Mouse (Mus musculus) layer of hippocampus, adult 2 months (tissue): ENCODE results near the gene Ccdc142. TPM values are rescaled to one million over a fixed set of nuclear protein-coding genes. Genes with fewer than 3 reads are reported as not detected.

Source experiments
- DNase-seq, 2 experiments: peaks; one replicate each; pipeline ENCODE4 v3.0.0; 2022; ENCODE audit warnings: low spot score in 2 of 2
- H3K27ac ChIP-seq: fragments of 200-600 bp; 2 replicates; pipeline ENCODE4 v1.8.1; 2022
- H3K4me3 ChIP-seq: fragments of 200-600 bp; 2 replicates; pipeline ENCODE4 v1.8.1; 2022; ENCODE audit warnings: mild to moderate bottlenecking
- CTCF ChIP-seq: fragments of 200-600 bp; conservative IDR thresholded peaks from 2 replicates; pipeline ENCODE4 v1.8.1; 2022; ENCODE audit warnings: antibody characterized with exemption, mild to moderate bottlenecking, moderate library complexity
- total RNA-seq, 2 experiments: library from RNA; stranded (reverse); gene quantifications; 2 replicates each; pipeline ENCODE4 v1.2.3; 2021

Gene Ccdc142
- total RNA-seq, 2 experiments from 2014 or later: 7.7 to 9.1 TPM

DNA sequence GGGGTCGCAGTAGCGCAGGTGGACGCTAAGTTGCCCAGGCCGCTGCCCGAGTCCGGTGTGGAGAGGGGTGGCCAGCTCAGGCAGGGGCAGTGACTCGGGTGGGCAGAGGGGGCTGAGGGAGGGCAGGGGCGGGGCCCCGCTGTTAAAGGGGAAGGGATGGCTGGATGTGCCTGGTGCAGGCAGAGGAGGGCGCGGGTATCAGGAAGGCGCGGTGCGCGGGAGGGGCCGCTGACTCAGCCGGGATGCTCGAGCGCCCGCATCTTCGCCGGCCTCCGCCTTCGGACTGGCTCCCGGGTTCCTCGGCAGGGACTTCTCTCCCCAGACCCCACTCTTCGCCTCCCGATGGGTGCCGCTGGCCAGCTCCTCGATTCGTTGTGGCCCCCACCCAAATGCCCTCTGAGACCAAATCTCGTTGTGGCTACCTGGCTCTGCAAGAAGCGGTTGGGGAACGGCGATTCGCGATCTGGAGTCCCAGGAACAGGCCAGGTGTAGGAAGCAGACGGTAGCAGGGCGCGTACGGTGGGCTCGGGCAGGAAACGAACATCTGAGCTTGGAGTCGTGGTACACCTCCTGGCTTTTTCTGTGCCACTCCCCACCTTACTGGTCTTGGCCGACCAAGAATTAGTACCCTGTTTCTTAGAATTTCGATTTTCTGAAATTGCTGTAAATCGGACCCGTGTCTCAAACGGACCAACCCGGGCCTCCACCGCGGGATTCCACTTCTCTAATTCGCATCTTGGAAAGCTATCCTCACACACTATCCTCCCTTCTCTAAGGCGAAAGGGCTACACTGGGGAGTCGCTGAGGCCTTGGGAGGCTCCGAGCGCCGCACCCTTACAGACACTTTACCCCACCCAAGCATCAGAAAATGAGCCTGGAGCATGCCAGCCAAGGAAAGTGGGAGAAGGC lies 30.8 kb upstream of the Ccdc142 start:
- Histone ChIP-seq H3K4me3 (no peak overlapping the region), H3K27ac (no peak overlapping the region)
- DNase-seq: no peak
- no peak for TF ChIP-seq CTCF

DNA sequence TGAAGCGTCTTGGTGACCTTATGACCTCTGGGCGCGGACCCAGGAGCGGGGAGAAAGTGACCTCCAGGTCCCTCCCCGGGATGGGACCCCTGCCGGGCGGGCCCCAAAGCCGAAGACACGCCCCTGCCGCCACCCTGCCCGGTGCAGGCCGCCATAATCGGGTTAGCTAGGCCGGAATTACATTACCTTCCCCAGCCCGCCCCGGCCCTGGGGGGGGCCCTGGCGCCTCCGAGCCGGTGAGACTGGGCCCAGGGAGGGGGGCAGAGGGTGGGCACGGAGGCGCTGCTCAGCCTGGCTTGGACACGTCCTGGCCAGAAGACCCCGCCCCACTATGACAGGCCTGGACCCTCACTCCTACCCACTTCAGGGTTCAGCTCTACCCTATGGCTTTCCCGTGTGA lies 30.2 kb upstream of the Ccdc142 start:
- no peak for DNase-seq
- no peak for TF ChIP-seq CTCF
- Histone ChIP-seq H3K27ac (no peak overlapping the region), H3K4me3 (no peak overlapping the region)

DNA sequence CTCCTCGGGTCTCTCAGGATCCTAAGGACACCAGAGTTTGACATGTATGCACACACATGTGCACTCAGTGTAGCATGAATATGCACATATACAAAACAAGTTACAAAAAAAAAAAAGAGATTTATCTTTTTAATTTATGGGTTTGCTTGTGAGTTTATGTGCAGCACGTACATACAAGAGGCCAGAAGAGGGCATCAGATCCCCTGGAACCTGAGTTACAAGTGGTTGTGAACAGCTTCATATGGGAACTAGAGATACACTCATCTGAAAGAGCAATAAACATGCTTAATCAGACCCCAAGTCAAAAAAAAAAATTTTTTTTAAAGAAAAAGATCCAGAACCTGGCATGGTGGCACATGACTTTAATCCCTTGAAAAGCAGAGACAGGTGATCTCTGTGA lies 26.4 kb upstream of the Ccdc142 start:
- Histone ChIP-seq H3K4me3 (no peak overlapping the region), H3K27ac (no peak overlapping the region)
- TF ChIP-seq CTCF: peak; percentile 49
- DNase-seq: no peak

DNA sequence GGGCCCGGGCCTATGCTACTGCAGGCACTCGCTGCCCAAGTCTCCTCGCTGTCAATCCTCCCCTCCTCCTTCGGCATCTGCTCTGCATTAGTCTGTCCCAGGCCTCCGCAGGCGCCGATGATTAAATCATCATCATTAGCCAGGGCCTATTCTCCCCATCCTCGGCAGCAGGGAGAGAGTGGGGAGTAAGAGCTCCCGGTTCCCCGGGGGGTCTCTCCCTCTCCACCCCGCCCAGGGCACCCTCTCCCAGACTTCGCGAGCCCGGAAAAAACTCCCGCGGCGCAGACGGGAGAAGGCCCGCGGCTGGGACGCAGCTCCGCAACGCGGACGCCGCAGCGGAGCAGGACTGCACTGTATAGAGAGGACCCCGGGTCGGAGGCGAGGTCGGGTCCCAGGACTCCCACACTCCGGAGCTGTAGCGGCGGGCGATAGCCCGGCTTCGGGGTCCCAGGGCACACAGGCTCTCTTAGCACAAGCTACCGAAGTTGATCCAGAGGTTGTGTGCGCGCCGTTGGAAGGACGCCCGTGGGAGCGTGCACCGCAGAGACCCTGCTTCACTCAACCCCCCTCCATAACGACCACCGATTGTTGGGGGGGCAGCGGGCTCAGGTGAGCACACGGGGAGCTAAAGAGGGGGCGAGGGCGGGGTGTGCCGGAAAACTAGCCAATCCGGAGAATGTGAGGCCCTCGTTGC lies 23.6 kb upstream of the Ccdc142 start, which contains the start of gene Pcgf1:
Gene Pcgf1, plus strand, starts transcription at position 240 of the 694 bp plus-strand sequence.
- TF ChIP-seq CTCF: no peak

DNA sequence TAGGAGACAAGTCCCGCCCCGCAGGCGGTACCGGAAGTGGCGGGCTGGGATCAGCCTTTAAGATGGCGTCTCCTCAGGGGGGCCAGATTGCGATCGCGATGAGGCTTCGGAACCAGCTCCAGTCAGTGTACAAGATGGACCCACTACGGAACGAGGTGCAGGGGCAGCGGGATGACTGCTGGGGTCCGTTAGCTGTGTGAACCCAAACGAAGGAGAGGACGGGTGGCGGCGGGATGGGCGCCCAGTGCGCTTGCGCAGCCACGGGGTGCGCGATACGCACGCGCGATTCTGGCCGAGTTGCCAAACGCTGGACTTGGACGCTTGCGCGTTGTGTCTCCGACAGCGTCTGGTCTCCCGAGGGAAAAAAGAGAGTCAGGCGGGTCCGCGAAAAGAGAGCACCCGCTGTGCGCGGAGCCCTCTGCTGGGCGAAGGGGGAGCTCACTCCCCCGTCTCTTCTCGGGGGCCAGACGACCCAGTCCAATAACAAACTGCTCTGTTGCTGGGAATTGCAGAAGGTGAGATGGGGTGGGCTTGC lies 23.0 kb upstream of the Ccdc142 start:
- peak overlapping the region; percentile 99 for H3K27ac ChIP-seq
- peak; percentile 82 for TF ChIP-seq CTCF
- H3K4me3 ChIP-seq: peak overlapping the region; percentile 95
- DNase-seq: peak; percentile 97 to 100

More for the DNA sequence above, 23.6 kb upstream of the Ccdc142 start, which contains the start of gene Pcgf1:
- H3K27ac ChIP-seq: peak within 1 kb of the TSS; percentile 99
- peak within 1 kb of the TSS; percentile 95 for H3K4me3 ChIP-seq
- DNase-seq: peak; percentile 19 to 60

DNA sequence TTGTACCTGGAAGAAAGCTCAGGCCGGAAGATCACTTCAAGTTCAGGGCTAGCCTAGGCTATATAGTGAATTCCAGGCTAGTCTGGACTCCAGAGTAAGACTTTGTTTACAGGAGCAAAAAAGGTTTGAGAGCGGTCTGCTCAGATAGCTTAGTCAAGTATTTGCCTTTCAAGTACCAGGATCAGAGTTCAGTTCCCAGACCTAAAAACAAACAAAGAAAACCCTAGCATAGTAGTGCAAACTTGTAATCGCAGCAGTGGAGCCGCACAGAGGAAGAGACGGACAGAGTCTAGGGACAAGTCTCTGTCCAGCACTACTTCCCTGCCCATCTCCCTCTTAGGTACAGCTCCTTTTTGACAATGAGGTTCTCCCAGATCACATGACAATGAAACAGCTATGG lies 21.2 kb upstream of the Ccdc142 start:
- TF ChIP-seq CTCF: no peak
- no peak overlapping the region for H3K27ac ChIP-seq
- no peak for DNase-seq
- no peak overlapping the region for H3K4me3 ChIP-seq

DNA sequence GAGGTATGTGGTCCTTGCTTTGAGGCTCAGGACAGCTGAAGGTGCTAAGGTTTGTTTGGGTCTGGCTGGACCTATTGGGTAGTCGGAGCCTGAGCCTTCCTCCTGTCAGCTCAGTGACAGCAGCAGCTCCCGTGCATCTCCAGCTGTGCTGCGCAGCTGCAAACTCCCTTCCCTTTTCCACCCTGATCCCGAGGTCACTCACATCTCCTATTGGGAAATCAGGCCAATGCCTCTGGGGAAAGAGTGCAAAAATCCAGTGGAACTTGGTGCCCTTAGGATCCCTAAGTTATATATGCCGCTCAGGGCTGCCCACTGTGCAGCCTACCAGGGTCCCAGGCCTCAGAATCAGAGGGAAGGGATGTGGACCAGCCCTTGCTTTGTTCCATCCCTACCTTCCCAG lies 17.9 kb upstream of the Ccdc142 start:
- DNase-seq: no peak
- no peak for TF ChIP-seq CTCF

DNA sequence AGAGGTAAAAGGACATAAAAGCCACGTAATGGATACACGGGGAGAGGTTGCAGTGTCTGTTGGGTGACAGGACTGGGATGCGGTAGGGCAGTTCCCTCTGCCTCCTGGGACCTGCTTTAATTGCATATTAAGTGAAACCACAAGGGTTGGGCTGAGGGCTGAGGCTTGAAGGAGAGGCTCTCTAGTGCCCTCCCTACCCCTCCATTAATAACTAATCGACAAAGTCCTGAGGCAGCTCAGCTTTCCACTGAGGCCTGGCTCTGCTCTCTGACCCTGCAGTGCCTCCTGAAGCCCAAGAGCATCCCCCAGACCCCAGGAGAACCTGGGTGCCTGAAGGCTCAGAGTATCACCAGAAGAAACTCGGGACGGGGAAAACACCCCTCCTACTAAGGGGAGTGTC lies 16.9 kb upstream of the Ccdc142 start:
- no peak overlapping the region for H3K27ac ChIP-seq
- no peak overlapping the region for H3K4me3 ChIP-seq
- DNase-seq: no peak
- TF ChIP-seq CTCF: no peak

More for the DNA sequence above, 17.9 kb upstream of the Ccdc142 start:
- Histone ChIP-seq H3K4me3 (no peak overlapping the region), H3K27ac (no peak overlapping the region)

DNA sequence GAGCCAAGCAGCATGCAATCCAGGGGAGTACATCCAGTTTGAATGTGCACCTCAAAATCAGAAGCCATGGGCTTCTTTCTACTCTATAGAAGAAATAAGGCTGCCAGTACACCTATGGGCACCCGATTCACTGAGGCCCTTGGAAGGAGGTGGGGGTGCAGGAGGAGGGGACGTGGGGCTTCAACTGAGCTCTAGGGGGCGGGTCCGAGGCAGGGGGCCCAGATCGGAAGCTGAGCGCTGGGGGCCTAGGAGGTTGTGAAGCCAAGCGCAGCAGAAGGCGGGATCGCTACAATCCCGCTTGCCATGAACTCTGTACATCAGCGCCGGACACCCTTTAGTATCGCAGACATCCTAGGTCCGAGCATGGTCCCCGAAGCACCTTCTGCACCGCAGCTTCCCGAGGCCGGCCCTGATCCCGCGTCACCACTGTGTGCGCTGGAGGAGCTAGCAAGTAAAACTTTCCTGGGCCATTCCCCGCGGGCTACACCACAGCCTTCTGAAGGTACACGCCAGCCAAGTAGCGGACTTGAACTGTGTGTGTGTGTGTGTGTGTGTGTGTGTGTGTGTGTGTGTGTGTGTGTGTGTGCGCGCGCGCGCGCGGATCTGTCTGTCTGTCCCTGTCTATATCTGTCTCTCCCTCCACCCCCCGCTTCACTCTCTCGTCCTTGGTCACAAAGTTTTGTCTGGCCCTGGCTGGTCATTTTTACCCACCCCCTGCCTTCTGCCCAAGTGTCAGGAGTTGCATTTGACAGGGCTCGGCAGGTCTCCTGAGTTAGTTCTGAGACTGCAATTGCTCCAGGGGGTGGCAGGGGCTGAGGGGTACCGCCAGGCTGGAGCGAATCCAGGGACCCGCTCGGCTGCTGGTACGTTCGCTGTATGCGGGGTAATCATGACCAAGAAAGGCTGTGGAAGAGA lies 15.0 kb upstream of the Ccdc142 start, which contains the start of gene Lbx2:
Gene Lbx2, plus strand, starts transcription at position 247 of the 915 bp plus-strand sequence.
- H3K27ac ChIP-seq: no peak within 1 kb of the TSS
- TF ChIP-seq CTCF: no peak
- no peak for DNase-seq
- no peak within 1 kb of the TSS; the same call in 1 of the 2 replicates for H3K4me3 ChIP-seq

DNA sequence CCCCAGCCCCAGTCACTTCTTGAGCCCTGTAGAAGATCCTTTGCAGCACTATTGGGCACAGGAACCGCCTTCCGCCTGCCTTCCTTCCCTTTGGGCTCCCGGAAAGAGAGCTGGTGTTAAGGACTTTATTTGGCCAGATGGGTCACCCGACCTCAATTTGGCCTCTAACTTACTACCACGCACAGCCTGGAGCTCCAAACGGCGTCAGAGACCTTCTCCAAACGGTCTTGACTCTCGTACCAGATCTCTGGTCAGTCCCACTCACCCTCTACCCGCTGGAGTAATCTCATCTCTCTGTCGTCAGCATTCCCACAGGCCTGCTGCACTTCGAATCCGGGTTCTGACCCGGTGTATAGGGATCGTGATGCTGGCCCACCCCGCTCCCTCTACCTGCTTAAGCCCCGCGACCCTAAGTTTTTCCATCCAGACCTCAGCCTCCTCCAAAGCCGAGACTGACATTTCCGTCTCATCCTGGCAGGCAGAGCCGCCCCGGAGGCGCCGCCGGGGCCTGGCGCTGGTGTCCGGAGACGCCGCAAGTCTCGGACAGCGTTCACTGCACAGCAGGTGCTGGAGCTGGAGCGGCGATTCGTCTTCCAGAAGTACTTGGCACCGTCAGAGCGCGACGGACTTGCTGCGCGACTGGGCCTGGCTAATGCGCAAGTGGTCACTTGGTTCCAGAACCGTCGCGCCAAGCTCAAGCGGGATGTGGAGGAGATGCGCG lies 14.0 kb upstream of the Ccdc142 start:
- Histone ChIP-seq H3K27ac (no peak overlapping the region), H3K4me3 (peak overlapping the region; percentile 24; the same call in 1 of the 2 replicates)
- no peak for TF ChIP-seq CTCF

DNA sequence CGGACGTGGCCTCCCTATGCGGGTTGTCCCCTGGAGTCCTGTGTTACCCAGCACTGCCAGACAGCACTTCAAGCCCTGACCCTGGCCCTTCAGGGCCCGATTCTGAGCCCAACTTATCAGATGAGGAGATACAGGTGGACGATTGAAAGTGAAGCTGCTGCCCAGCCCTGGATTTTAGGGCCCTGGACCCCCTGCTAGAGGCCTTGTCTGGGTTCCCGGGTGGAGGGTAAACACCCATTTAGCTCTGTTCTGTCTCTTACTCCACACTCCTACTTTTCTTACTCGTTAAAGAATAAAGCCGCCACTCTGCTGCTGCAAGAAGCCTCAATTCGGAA lies 13.5 kb upstream of the Ccdc142 start:
- no peak for TF ChIP-seq CTCF
- no peak overlapping the region for H3K27ac ChIP-seq
- H3K4me3 ChIP-seq: peak overlapping the region; percentile 24; the same call in 1 of the 2 replicates

More for the DNA sequence above, 14.0 kb upstream of the Ccdc142 start:
- no peak for DNase-seq

More for the DNA sequence above, 13.5 kb upstream of the Ccdc142 start:
- no peak for DNase-seq
